Mouse (Mus musculus): ENCODE data around the gene Map7d1. TPM values are rescaled to one million over a fixed set of nuclear protein-coding genes. Genes with fewer than 3 reads are reported as not detected.

The Map7d1 gene
- polyA plus RNA-seq (2014; fragmentation: Nextera tagmentation; extraction: Ambion mirVana), result 54.6 and 65.5 TPM in 2 replicates

DNA sequence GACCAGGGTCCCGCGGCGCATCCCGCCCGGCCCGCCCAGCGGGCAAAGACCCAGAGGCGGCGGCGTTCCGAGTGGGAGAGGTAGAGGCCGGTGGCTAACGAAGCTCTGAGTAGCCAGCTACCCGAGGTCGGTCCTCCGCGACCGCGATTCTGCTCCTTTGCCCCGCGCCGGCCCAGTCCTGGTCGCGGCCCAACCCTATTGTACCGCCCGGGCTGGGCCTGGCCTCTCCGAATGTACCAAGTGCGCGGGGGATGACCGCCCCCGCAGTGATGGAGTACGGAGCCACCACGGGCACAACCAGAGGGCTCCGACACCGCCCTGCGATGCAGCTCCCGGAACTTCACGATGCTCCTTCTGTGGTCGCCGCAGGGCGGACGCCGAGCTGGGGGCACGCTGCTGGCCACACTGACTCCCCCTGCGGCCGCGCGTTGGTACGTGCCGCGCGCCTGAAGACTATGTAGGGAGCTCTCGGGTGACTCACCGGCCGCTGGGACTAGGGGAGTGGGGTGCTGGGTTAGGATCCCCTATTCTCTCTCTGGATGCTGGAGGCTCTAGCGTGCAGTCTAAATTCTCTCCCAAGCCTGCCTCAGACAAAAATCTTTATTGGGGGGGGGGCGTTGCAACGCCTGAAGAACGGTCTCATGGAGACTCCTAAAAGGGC lies at the start of gene Map7d1:
Gene Map7d1, minus strand, starts transcription at position 213 of the 661 bp plus-strand sequence.
- ATAC-seq (ENCODE audit: low FRiP score) (peak; percentile 85), DNase-seq (ENCODE audit: low spot score) (peak; percentile 90)
- peak within 1 kb of the TSS; percentile 75 for H3K4me2 ChIP-seq (replicated peaks; ENCODE audit: low read depth, low read length)
- H3K9me3 ChIP-seq (ENCODE audit: control insufficient read depth, low read length), result no peaks in the 10 kb centered on the region
- peak within 1 kb of the TSS; percentile 100 for H3K4me3 ChIP-seq (ENCODE audit: low read depth, low read length)
- H3K36me3 ChIP-seq (ENCODE audit: control insufficient read depth, insufficient read depth, low read length), result no peaks in the 10 kb centered on the region
- WGBS, result under 1% methylated on average over 59 of the region's 59 CpGs
- H3K27me3 ChIP-seq (ENCODE audit: control insufficient read depth, insufficient read depth, low read length), result no peaks in the 10 kb centered on the region
- peak within 1 kb of the TSS; percentile 99 for H3K9ac ChIP-seq (ENCODE audit: low read depth, low read length)
- peak within 1 kb of the TSS; percentile 95 for H3K27ac ChIP-seq (ENCODE audit: low read depth, low read length)
- H3K4me1 ChIP-seq (replicated peaks; ENCODE audit: control insufficient read depth, insufficient read depth, low read length), result peaks cover 36% of the 10 kb centered on the region

DNA sequence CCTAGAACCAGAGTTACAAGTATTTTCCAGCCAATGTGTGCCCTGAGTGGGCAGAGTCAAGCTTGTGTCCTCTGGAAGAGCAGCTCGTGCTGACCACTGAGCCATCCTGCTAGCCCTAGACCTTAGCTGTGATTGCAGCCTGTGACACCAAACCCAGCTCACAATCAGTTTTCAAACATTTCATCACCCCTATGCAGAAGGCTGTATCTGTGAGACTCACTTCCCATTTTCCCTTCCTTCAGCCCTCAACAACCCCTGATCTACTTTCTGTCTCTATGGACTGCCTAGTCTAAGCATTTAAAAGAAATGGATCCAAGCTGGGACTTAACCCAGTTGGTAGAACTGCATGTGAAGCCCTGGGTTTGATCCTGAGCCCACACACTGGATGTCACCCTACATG lies 49.3 kb upstream of the Map7d1 start:
- no peak for DNase-seq (ENCODE audit: low spot score)
- Histone ChIP-seq H3K27me3 (ENCODE audit: control insufficient read depth, insufficient read depth, low read length) (peaks cover 27% of the 10 kb centered on the region), H3K9ac (ENCODE audit: low read depth, low read length) (no peak overlapping the region), H3K36me3 (ENCODE audit: control insufficient read depth, insufficient read depth, low read length) (no peaks in the 10 kb centered on the region), H3K9me3 (ENCODE audit: control insufficient read depth, low read length) (no peaks in the 10 kb centered on the region), H3K4me1 (replicated peaks; ENCODE audit: control insufficient read depth, insufficient read depth, low read length) (0 out of 2 replicates have a peak, but pooled peaks cover 7% of the 10 kb centered on the region), H3K4me3 (ENCODE audit: low read depth, low read length) (no peak overlapping the region), H3K4me2 (replicated peaks; ENCODE audit: low read depth, low read length) (no peak overlapping the region), H3K27ac (ENCODE audit: low read depth, low read length) (no peak overlapping the region)
- no peak for ATAC-seq (ENCODE audit: low FRiP score)
- 100% methylated on average over 1 of the region's 1 CpGs for WGBS

- no peaks in the 10 kb centered on the region for H3K36me3 ChIP-seq (ENCODE audit: control insufficient read depth, insufficient read depth, low read length)
- no peak overlapping the region for H3K27ac ChIP-seq (ENCODE audit: low read depth, low read length)
- no peak overlapping the region for H3K4me3 ChIP-seq (ENCODE audit: low read depth, low read length)
- 71% methylated on average over 4 of the region's 4 CpGs for WGBS
- no peak overlapping the region for H3K9ac ChIP-seq (ENCODE audit: low read depth, low read length)
- no peak overlapping the region for H3K4me2 ChIP-seq (replicated peaks; ENCODE audit: low read depth, low read length)
- ATAC-seq (ENCODE audit: low FRiP score) (no peak), DNase-seq (ENCODE audit: low spot score) (no peak)
- H3K4me1 ChIP-seq (replicated peaks; ENCODE audit: control insufficient read depth, insufficient read depth, low read length), result 0 out of 2 replicates have a peak, but pooled peaks cover 7% of the 10 kb centered on the region
- peaks cover 39% of the 10 kb centered on the region for H3K27me3 ChIP-seq (ENCODE audit: control insufficient read depth, insufficient read depth, low read length)
- no peaks in the 10 kb centered on the region for H3K9me3 ChIP-seq (ENCODE audit: control insufficient read depth, low read length)
Measured at GRCm38 (mm10) chr4:126303877-126304276, 47.7 kb upstream of the Map7d1 start.

DNA sequence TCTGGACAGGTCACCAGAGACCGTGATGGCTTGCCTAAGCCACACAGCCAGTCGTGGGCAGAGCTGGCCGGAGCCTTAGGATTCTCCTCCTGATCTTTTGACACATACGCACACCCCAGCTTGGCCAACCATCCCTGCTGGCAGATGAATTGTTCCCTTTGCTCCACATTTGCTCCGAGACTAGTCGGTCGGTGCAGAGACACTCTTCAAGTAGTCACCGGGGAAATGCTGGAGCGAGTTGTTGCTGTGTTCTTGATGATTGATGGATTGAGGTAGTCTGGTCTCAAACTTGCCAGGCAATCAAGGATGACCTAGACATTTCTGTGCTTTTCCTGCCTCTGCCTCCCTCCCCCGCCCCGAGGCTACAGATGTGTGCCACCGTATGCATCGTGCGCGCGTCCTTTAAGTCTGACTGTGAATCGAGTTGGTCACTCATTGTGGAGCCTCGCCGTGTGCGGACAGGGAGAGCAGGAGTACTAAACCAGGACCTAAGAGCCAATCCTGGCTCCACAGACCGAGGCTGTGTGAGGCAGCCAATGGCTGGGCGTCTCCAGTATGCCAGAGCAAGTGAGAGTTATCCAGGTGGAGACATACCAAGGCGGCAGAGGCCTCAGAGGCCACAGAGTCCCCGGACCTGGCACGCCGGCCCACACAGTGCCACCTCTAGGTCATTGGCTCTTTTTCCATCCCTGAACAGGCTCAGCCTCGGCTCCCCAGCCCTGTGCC lies 45.6 kb upstream of the Map7d1 start:
- H3K9me3 ChIP-seq (ENCODE audit: control insufficient read depth, low read length), result no peaks in the 10 kb centered on the region
- peak overlapping the region; percentile 36 for H3K4me2 ChIP-seq (replicated peaks; ENCODE audit: low read depth, low read length)
- H3K4me3 ChIP-seq (ENCODE audit: low read depth, low read length), result peak overlapping the region; percentile 6; the same call in 1 of the 2 replicates
- H3K4me1 ChIP-seq (replicated peaks; ENCODE audit: control insufficient read depth, insufficient read depth, low read length), result peaks cover 11% of the 10 kb centered on the region; the same call in 1 of the 2 replicates
- H3K27me3 ChIP-seq (ENCODE audit: control insufficient read depth, insufficient read depth, low read length), result peaks cover 56% of the 10 kb centered on the region
- H3K36me3 ChIP-seq (ENCODE audit: control insufficient read depth, insufficient read depth, low read length), result no peaks in the 10 kb centered on the region
- H3K27ac ChIP-seq (ENCODE audit: low read depth, low read length), result no peak overlapping the region
- ATAC-seq (ENCODE audit: low FRiP score), result no peak
- 2% methylated on average over 27 of the region's 27 CpGs for WGBS
- peak; percentile 51 for DNase-seq (ENCODE audit: low spot score)
- no peak overlapping the region for H3K9ac ChIP-seq (ENCODE audit: low read depth, low read length)

DNA sequence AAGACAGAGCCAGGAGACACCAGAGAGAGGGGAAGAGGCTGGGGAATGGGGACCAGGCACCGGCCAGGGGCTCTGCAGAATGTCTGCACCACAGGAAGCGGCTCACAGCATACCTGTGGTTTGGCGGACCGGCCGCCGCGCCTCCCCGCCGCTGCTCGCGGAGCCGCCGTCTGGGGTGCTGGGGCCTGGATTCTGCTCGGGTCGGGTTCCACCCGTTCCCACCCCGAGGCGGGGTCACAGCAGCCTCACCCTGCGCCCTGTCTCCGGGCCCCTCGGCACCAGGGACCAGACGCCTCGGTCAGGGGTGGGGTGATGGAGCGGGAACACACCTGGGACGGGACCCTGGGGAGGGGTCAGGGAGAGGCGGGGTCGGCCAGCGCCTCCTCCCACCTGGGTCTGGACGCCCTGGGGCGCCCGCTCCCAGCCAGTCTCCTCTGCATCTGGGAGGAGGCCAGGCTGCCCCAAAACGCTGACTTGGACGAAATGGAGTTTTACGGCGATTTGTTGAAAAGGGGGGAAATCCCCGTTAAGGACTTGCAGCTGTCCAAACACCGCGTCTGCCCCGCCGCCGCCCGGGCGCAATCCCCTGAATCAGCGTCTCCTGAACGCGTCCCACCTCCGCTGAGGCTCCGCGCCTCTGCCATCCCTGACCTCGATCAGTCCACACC lies 44.9 kb upstream of the Map7d1 start:
- H3K4me3 ChIP-seq (ENCODE audit: low read depth, low read length), result peak overlapping the region; percentile 6
- no peak overlapping the region for H3K9ac ChIP-seq (ENCODE audit: low read depth, low read length)
- peak overlapping the region; percentile 36 for H3K4me2 ChIP-seq (replicated peaks; ENCODE audit: low read depth, low read length)
- WGBS, result 1% methylated on average over 31 of the region's 50 CpGs
- H3K27me3 ChIP-seq (ENCODE audit: control insufficient read depth, insufficient read depth, low read length), result peaks cover 61% of the 10 kb centered on the region
- DNase-seq (ENCODE audit: low spot score) (peak; percentile 30), ATAC-seq (ENCODE audit: low FRiP score) (no peak)
- H3K9me3 ChIP-seq (ENCODE audit: control insufficient read depth, low read length), result no peaks in the 10 kb centered on the region
- peaks cover 13% of the 10 kb centered on the region; the same call in 1 of the 2 replicates for H3K4me1 ChIP-seq (replicated peaks; ENCODE audit: control insufficient read depth, insufficient read depth, low read length)
- no peak overlapping the region for H3K27ac ChIP-seq (ENCODE audit: low read depth, low read length)
- H3K36me3 ChIP-seq (ENCODE audit: control insufficient read depth, insufficient read depth, low read length), result no peaks in the 10 kb centered on the region

- Histone ChIP-seq H3K9me3 (ENCODE audit: control insufficient read depth, low read length) (no peaks in the 10 kb centered on the region), H3K27me3 (ENCODE audit: control insufficient read depth, insufficient read depth, low read length) (peaks cover 50% of the 10 kb centered on the region), H3K4me1 (replicated peaks; ENCODE audit: control insufficient read depth, insufficient read depth, low read length) (peaks cover 11% of the 10 kb centered on the region; the same call in 1 of the 2 replicates), H3K4me2 (replicated peaks; ENCODE audit: low read depth, low read length) (peak overlapping the region; percentile 59), H3K4me3 (ENCODE audit: low read depth, low read length) (peak overlapping the region; percentile 25), H3K27ac (ENCODE audit: low read depth, low read length) (no peak overlapping the region), H3K9ac (ENCODE audit: low read depth, low read length) (peak overlapping the region; percentile 47), H3K36me3 (ENCODE audit: control insufficient read depth, insufficient read depth, low read length) (no peaks in the 10 kb centered on the region)
- DNase-seq (ENCODE audit: low spot score) (peak; percentile 61), ATAC-seq (ENCODE audit: low FRiP score) (no peak)
- WGBS, result under 1% methylated on average over 33 of the region's 34 CpGs
Measured at GRCm38 (mm10) chr4:126296617-126297101, 40.5 kb upstream of the Map7d1 start.

- Histone ChIP-seq H3K4me3 (ENCODE audit: low read depth, low read length) (no peak overlapping the region), H3K9ac (ENCODE audit: low read depth, low read length) (no peak overlapping the region), H3K27ac (ENCODE audit: low read depth, low read length) (no peak overlapping the region), H3K36me3 (ENCODE audit: control insufficient read depth, insufficient read depth, low read length) (no peaks in the 10 kb centered on the region), H3K27me3 (ENCODE audit: control insufficient read depth, insufficient read depth, low read length) (peaks cover 43% of the 10 kb centered on the region), H3K9me3 (ENCODE audit: control insufficient read depth, low read length) (no peaks in the 10 kb centered on the region), H3K4me1 (replicated peaks; ENCODE audit: control insufficient read depth, insufficient read depth, low read length) (peaks cover 6% of the 10 kb centered on the region; the same call in 1 of the 2 replicates), H3K4me2 (replicated peaks; ENCODE audit: low read depth, low read length) (no peak overlapping the region)
- ATAC-seq (ENCODE audit: low FRiP score) (no peak), DNase-seq (ENCODE audit: low spot score) (no peak)
- 34% methylated on average over 4 of the region's 4 CpGs for WGBS
Measured at GRCm38 (mm10) chr4:126295937-126296336, 39.8 kb upstream of the Map7d1 start.

GRCm38 (mm10) chr4:126295152-126295551 lies 39.0 kb upstream of the Map7d1 start:
- Histone ChIP-seq H3K4me2 (replicated peaks; ENCODE audit: low read depth, low read length) (no peak overlapping the region), H3K9me3 (ENCODE audit: control insufficient read depth, low read length) (no peaks in the 10 kb centered on the region), H3K9ac (ENCODE audit: low read depth, low read length) (no peak overlapping the region), H3K4me3 (ENCODE audit: low read depth, low read length) (no peak overlapping the region), H3K4me1 (replicated peaks; ENCODE audit: control insufficient read depth, insufficient read depth, low read length) (peaks cover 6% of the 10 kb centered on the region; the same call in 1 of the 2 replicates), H3K27ac (ENCODE audit: low read depth, low read length) (no peak overlapping the region), H3K27me3 (ENCODE audit: control insufficient read depth, insufficient read depth, low read length) (peaks cover 35% of the 10 kb centered on the region), H3K36me3 (ENCODE audit: control insufficient read depth, insufficient read depth, low read length) (no peaks in the 10 kb centered on the region)
- WGBS, result 67% methylated on average over 6 of the region's 6 CpGs
- DNase-seq (ENCODE audit: low spot score) (no peak), ATAC-seq (ENCODE audit: low FRiP score) (no peak)

Data from hindbrain, embryonic 11.5 days (tissue).